Mouse (Mus musculus) spleen, postnatal 4 days (tissue): Measurements from ENCODE around the gene Gm48551.

Source experiments
- DNase-seq, 2 experiments: peaks; one replicate each; pipeline ENCODE4 v3.0.0; 2022; ENCODE audit warnings: low spot score in 2 of 2

Gm48551 gene

GRCm38 (mm10) chr10:81382039-81382438 is 2.2 kb upstream of the Gm48551 start:
- peak; percentile 94 to 96 for DNase-seq

- no peak for DNase-seq
Measured at GRCm38 (mm10) chr10:81384605-81384982, 328 bp downstream of the Gm48551 start.

GRCm38 (mm10) chr10:81385603-81386306 is 1.5 kb downstream of the Gm48551 start:
- no peak for DNase-seq

GRCm38 (mm10) chr10:81387716-81388115 is 3.5 kb downstream of the Gm48551 start:
- DNase-seq = no peak

- DNase-seq = no peak
Measured at GRCm38 (mm10) chr10:81388505-81389055, 4.3 kb downstream of the Gm48551 start, which contains the start of gene Gm48552. Gm48552 (plus strand) TSS chr10:81389005.

GRCm38 (mm10) chr10:81389373-81389772 is 5.1 kb downstream of the Gm48551 start:
- no peak for DNase-seq

- peak; percentile 79 to 94 for DNase-seq
Measured at GRCm38 (mm10) chr10:81389801-81390677, 5.8 kb downstream of the Gm48551 start.

GRCm38 (mm10) chr10:81390678-81390965 is 6.4 kb downstream of the Gm48551 start:
- no peak for DNase-seq

GRCm38 (mm10) chr10:81392270-81392669 is 8.0 kb downstream of the Gm48551 start:
- no peak for DNase-seq

GRCm38 (mm10) chr10:81392781-81393185 is 8.5 kb downstream of the Gm48551 start, which contains the start of gene Smim24:
Smim24 (plus strand) TSS chr10:81393051.
- DNase-seq = no peak

GRCm38 (mm10) chr10:81393456-81394063 is 9.3 kb downstream of the Gm48551 start:
- no peak for DNase-seq

- DNase-seq = peak; percentile 75 to 93
Measured at GRCm38 (mm10) chr10:81395127-81395526, 10.9 kb downstream of the Gm48551 start.

GRCm38 (mm10) chr10:81395865-81396264 is 11.6 kb downstream of the Gm48551 start:
- no peak for DNase-seq

- no peak for DNase-seq
Measured at GRCm38 (mm10) chr10:81396749-81397148, 12.5 kb downstream of the Gm48551 start.

GRCm38 (mm10) chr10:81399296-81399695 is 15.0 kb downstream of the Gm48551 start:
- no peak for DNase-seq

GRCm38 (mm10) chr10:81399798-81400308 is 15.6 kb downstream of the Gm48551 start:
- DNase-seq = no peak

GRCm38 (mm10) chr10:81400371-81401204 is 16.3 kb downstream of the Gm48551 start:
- DNase-seq = no peak

- no peak for DNase-seq
Measured at GRCm38 (mm10) chr10:81401205-81401520, 16.9 kb downstream of the Gm48551 start.

- peak; percentile 69 to 79 for DNase-seq
Measured at GRCm38 (mm10) chr10:81401521-81402226, 17.4 kb downstream of the Gm48551 start.

GRCm38 (mm10) chr10:81402227-81402765 is 18.0 kb downstream of the Gm48551 start:
- no peak for DNase-seq
